Mouse (Mus musculus) cortical plate, adult 2 months (tissue): ENCODE measurements around the gene Ndufs5.

Experiments used
- CTCF ChIP-seq: fragments of 200-500 bp; IDR thresholded peaks from 2 replicates; pipeline ENCODE4 v1.5.1; 2011; ENCODE audit warnings: mild to moderate bottlenecking, control low read depth, low read length; ENCODE audit not compliant: insufficient read depth; ENCODE audit errors: extremely low read depth
- POLR2A ChIP-seq: fragments of 200-500 bp; IDR thresholded peaks from 2 replicates; pipeline ENCODE4 v1.6.1; 2011; ENCODE audit warnings: mild to moderate bottlenecking, low read length, control low read depth; ENCODE audit not compliant: insufficient read depth; ENCODE audit errors: extremely low read depth

DNA sequence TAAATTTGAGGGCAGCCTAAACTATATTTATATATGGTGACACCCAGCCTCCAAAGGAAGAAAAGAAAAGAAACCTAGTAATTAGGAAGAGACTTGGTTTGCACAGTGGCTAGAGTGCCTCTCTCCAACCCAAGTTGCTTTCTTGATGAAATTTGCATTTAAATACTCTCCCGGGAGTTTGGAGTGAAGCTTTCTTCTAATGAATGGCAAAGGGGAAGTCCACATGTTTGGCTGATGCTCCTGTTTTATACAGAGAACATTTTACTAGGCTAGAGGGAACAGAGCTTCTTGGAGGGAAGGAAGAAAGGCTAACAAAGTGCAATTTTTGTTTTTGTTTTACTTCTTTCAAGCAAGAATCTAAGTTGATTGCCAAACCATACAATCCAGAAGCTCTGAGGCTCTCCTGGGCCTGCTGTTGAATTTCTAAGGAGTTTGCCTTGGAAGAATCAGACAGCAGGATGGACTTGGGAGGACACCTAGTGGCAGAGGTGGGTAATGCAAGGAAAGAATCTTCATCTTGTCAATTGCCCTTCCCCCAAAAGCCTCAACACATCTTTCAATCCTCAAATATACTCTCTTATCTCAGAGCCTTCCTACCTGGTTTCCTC, 50.6 kb downstream of the Ndufs5 start:
- TF ChIP-seq POLR2A (no peak), CTCF (peak; percentile 98)
